Mouse (Mus musculus): ENCODE measurements at regions not wholly inside any gene's neighbourhood (a gene's known extent, or its start where the extent isn't known, plus 50 kb on each side); places are given as distances from the start of the nearest gene placed in this dataset.
A peak's percentile ranks its signal among the peaks of the same experiment; 100 is the strongest.

GRCm38 (mm10) chr2:47991132-47991531, 822.8 kb upstream of the Acvr2a start:
- peak; percentile 49 for DNase-seq (ENCODE audit: low read depth)
- TF ChIP-seq CTCF (IDR thresholded peaks at IDR 0.05; ENCODE audit: borderline replicate concordance, extremely low read depth, insufficient read depth, insufficient read length) (no peak), POLR2A (IDR thresholded peaks at IDR 0.05; ENCODE audit: borderline replicate concordance, extremely low read depth, insufficient read depth, insufficient read length, poor library complexity, severe bottlenecking) (no peak)

DNA sequence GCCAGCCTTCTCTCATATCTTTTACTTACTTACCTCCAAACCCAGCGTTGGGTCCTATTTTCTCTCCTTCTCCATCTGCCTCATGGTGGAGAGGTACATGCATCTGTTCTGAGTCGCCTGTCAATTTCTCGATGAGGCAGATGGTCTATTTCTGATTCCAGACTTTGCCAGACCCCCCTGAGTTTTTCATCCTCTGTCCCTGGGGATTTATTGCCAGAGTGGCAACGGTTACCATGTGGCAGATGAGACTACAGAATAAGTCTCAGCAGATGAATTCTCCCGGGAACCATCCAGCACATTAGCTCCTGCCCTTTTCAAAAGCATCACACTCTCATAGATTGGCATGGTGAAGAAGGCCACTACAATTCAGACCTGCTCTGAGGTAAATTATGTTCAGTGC, 819.7 kb upstream of the Acvr2a start:
- DNase-seq (ENCODE audit: low read depth): peak; percentile 66
- TF ChIP-seq CTCF (IDR thresholded peaks at IDR 0.05; ENCODE audit: borderline replicate concordance, extremely low read depth, insufficient read depth, insufficient read length): no peak
- no peak for TF ChIP-seq POLR2A (IDR thresholded peaks at IDR 0.05; ENCODE audit: borderline replicate concordance, extremely low read depth, insufficient read depth, insufficient read length, poor library complexity, severe bottlenecking)

DNA sequence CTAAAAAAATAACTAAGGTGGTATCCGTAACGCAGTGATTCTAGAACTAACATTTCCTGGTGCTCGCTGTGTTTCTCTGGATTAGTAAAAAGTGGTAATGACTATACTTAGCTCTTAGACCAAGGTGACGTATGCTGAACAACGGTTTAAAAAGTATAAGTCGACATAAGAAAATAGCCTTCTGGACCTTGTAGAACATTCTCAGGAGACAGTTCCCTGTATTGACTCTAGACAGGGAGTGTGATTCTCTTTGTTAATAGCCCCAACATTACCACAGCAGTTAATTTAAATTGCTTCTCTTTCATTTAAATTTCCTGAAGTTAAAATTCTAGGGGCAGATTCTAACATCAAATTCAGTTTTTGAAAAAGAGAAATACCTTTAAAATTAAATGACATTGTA, 812.7 kb upstream of the Acvr2a start:
- TF ChIP-seq POLR2A (IDR thresholded peaks at IDR 0.05; ENCODE audit: borderline replicate concordance, extremely low read depth, insufficient read depth, insufficient read length, poor library complexity, severe bottlenecking) (no peak), CTCF (IDR thresholded peaks at IDR 0.05; ENCODE audit: borderline replicate concordance, extremely low read depth, insufficient read depth, insufficient read length) (no peak)
- DNase-seq (ENCODE audit: low read depth): no peak

GRCm38 (mm10) chr2:48001800-48002507, 812.0 kb upstream of the Acvr2a start:
- TF ChIP-seq CTCF (IDR thresholded peaks at IDR 0.05; ENCODE audit: borderline replicate concordance, extremely low read depth, insufficient read depth, insufficient read length) (peak; percentile 52; the same call in 1 of the 2 replicates), POLR2A (IDR thresholded peaks at IDR 0.05; ENCODE audit: borderline replicate concordance, extremely low read depth, insufficient read depth, insufficient read length, poor library complexity, severe bottlenecking) (no peak)

DNA sequence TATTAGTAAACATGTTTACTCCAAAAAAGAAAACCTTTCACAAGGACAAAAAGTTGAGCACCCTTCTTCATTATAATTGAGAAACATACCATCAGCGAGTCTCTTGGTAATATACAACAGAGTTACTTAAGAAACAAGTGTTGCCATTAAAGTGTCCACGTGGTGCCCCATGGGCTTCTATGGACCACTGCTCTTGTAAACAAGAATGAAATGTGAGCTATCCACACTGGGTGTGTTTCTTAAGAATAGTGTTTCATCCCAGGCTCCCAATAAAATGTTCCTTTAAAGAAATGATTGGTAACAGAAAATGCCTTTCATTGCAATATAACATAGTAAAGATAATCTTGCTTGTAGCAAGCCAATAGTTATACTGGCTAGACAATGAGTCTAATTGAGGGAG, 803.6 kb upstream of the Acvr2a start:
- no peak for DNase-seq (ENCODE audit: low read depth)
- TF ChIP-seq CTCF (IDR thresholded peaks at IDR 0.05; ENCODE audit: borderline replicate concordance, extremely low read depth, insufficient read depth, insufficient read length) (no peak), POLR2A (IDR thresholded peaks at IDR 0.05; ENCODE audit: borderline replicate concordance, extremely low read depth, insufficient read depth, insufficient read length, poor library complexity, severe bottlenecking) (no peak)

More at GRCm38 (mm10) chr2:48001800-48002507, 812.0 kb upstream of the Acvr2a start:
- DNase-seq (ENCODE audit: low read depth): peak; percentile 94

DNA sequence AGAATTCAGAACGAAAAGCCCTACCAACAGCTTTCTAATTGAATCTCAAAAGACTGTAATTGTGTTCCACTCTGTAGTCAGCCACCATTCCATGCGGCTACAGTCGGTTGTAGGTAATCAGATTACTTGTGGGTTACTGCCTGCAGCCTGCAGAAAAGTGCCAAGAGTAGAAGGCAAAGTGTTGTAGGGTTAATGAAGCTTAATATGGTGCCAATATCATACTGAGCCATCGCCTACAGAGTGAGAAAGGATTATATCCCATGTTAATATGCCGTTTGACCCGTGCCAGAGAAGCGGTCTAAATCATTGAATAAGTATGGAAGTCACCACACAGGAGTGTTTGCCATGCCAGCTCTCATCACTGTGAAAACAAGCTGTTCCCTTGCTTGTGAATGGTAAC, 786.4 kb upstream of the Acvr2a start:
- DNase-seq (ENCODE audit: low read depth): peak; percentile 66
- TF ChIP-seq POLR2A (IDR thresholded peaks at IDR 0.05; ENCODE audit: borderline replicate concordance, extremely low read depth, insufficient read depth, insufficient read length, poor library complexity, severe bottlenecking) (no peak), CTCF (IDR thresholded peaks at IDR 0.05; ENCODE audit: borderline replicate concordance, extremely low read depth, insufficient read depth, insufficient read length) (no peak)

DNA sequence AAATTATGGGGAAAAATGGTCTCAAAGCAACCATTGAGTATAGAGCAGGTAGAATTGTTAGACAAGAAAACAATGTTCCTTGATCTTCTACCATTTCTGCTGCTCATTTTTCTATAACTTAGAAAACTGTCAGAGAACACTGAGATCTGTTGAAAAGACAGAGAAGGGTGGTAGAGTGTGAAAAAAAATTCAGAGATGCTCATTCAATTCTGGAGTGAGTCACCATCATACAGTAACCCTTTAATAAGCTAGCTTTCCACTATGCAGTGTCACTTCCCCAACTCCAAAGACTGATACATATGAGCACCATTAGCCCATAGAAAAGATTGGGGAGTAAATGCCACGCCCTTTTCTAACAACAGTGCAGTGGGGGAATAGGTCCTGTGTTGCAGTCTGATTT, 752.5 kb upstream of the Acvr2a start:
- no peak for DNase-seq (ENCODE audit: low read depth)
- TF ChIP-seq POLR2A (IDR thresholded peaks at IDR 0.05; ENCODE audit: borderline replicate concordance, extremely low read depth, insufficient read depth, insufficient read length, poor library complexity, severe bottlenecking): no peak
- no peak for TF ChIP-seq CTCF (IDR thresholded peaks at IDR 0.05; ENCODE audit: borderline replicate concordance, extremely low read depth, insufficient read depth, insufficient read length)

DNA sequence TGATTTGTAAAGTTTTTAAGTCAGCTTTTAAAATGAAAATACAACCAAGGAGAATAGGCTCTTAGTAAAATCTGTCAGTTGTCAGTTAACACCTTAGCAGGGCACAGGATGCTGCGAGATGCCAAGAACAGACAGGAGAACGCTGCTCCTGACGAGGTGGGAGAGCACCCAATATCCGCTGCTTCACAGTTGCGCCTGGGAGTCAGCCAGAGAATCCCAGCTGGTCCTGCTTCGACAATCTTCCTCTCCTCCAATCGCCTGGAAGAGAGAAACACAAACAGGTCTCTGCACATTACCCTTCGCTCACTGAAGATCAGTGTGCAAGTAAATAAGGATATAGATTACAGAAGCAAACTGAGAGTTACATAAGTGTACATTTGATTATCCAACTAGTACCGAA, 750.5 kb upstream of the Acvr2a start:
- peak; percentile 79 for DNase-seq (ENCODE audit: low read depth)
- no peak for TF ChIP-seq POLR2A (IDR thresholded peaks at IDR 0.05; ENCODE audit: borderline replicate concordance, extremely low read depth, insufficient read depth, insufficient read length, poor library complexity, severe bottlenecking)
- TF ChIP-seq CTCF (IDR thresholded peaks at IDR 0.05; ENCODE audit: borderline replicate concordance, extremely low read depth, insufficient read depth, insufficient read length): no peak

GRCm38 (mm10) chr2:48065162-48065561, 748.7 kb upstream of the Acvr2a start:
- no peak for DNase-seq (ENCODE audit: low read depth)
- TF ChIP-seq POLR2A (IDR thresholded peaks at IDR 0.05; ENCODE audit: borderline replicate concordance, extremely low read depth, insufficient read depth, insufficient read length, poor library complexity, severe bottlenecking) (no peak), CTCF (IDR thresholded peaks at IDR 0.05; ENCODE audit: borderline replicate concordance, extremely low read depth, insufficient read depth, insufficient read length) (no peak)

DNA sequence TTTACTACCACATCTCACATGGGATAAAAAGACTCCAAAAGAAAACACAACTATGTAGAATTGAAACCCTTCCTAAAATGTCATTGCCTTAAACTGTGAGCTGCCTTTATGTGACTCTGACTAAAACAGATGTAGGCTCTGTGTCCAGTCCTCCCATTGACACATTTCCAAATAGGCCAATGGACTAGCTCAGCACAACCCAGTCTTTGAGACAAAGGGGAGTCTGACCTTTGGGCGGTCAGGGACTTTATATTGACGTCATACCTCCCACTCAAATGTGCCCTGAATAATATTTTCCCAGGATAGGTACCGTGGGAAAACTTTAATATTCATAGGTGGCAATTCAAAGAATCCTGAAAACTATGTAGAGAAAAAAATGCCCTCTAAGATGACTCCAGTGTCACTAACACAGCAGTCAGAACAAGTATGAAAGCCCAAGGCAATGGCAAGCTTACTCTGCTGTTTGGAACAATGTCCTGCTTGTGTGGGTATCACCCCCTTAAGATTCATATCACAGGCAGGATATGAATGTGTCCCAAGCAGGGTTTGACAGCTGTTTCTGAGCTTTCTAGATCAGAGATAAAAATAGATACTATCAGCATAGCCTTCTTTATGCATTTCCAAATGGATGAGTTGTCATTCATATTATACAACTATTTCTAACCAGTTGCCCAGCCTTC, 731.6 kb upstream of the Acvr2a start:
- TF ChIP-seq CTCF (IDR thresholded peaks at IDR 0.05; ENCODE audit: borderline replicate concordance, extremely low read depth, insufficient read depth, insufficient read length): no peak
- no peak for TF ChIP-seq POLR2A (IDR thresholded peaks at IDR 0.05; ENCODE audit: borderline replicate concordance, extremely low read depth, insufficient read depth, insufficient read length, poor library complexity, severe bottlenecking)
- DNase-seq (ENCODE audit: low read depth): no peak

GRCm38 (mm10) chr2:48098287-48098686, 715.6 kb upstream of the Acvr2a start:
- no peak for TF ChIP-seq POLR2A (IDR thresholded peaks at IDR 0.05; ENCODE audit: borderline replicate concordance, extremely low read depth, insufficient read depth, insufficient read length, poor library complexity, severe bottlenecking)
- TF ChIP-seq CTCF (IDR thresholded peaks at IDR 0.05; ENCODE audit: borderline replicate concordance, extremely low read depth, insufficient read depth, insufficient read length): no peak
- DNase-seq (ENCODE audit: low read depth): peak; percentile 35
